Mouse (Mus musculus) liver, postnatal 0 days (tissue): ENCODE data around the gene Mylk. TPM values are rescaled to one million over a fixed set of nuclear protein-coding genes. Genes with fewer than 3 reads are reported as not detected.
A peak's percentile ranks its signal among the peaks of the same experiment; 100 is the strongest.

ENCODE experiments used
- ATAC-seq: fragments of 200-750 bp; cut with Nextera tagmentation; 2 replicates; pipeline ENCODE4 v1.8.0; 2017; ENCODE audit warnings: mild to moderate bottlenecking, moderate library complexity
- DNase-seq: peaks from one replicate; pipeline ENCODE4 v3.0.0-alpha.2; 2016
- H3K27ac ChIP-seq: fragments of 300-500 bp; sonication (generic); 2 replicates; pipeline ENCODE4 v1.5.1; 2014; ENCODE audit warnings: antibody characterized with exemption, moderate library complexity, mild to moderate bottlenecking, low read depth
- H3K27me3 ChIP-seq: fragments of 300-500 bp; sonication (generic); 2 replicates; pipeline ENCODE4 v1.6.1; 2014; ENCODE audit warnings: low read length, control low read depth, mixed read lengths; ENCODE audit not compliant: insufficient read depth
- H3K36me3 ChIP-seq: fragments of 300-500 bp; sonication (generic); replicated peaks from 2 replicates; pipeline ENCODE4 v1.6.1; 2014; ENCODE audit warnings: mild to moderate bottlenecking, control low read depth, low read length, moderate library complexity, mixed read lengths; ENCODE audit not compliant: insufficient read depth
- H3K4me1 ChIP-seq: fragments of 300-500 bp; sonication (generic); 2 replicates; pipeline ENCODE4 v1.6.1; 2014; ENCODE audit warnings: antibody characterized with exemption, mild to moderate bottlenecking, control low read depth; ENCODE audit not compliant: insufficient read depth
- H3K4me2 ChIP-seq: fragments of 300-500 bp; sonication (generic); 2 replicates; pipeline ENCODE4 v1.6.1; 2014; ENCODE audit warnings: low read depth, mild to moderate bottlenecking, low read length, moderate library complexity, mixed read lengths
- H3K4me3 ChIP-seq: fragments of 300-500 bp; sonication (generic); 2 replicates; pipeline ENCODE4 v1.5.1; 2014; ENCODE audit warnings: low read depth, low read length
- H3K9ac ChIP-seq: fragments of 300-500 bp; sonication (generic); replicated peaks from 2 replicates; pipeline ENCODE4 v1.6.1; 2014; ENCODE audit warnings: mild to moderate bottlenecking, moderate library complexity
- H3K9me3 ChIP-seq: fragments of 300-500 bp; sonication (generic); 2 replicates; pipeline ENCODE4 v1.6.1; 2016; ENCODE audit warnings: mild to moderate bottlenecking, control low read depth, low read length, mixed read lengths
- CTCF ChIP-seq: sonication (generic); IDR thresholded peaks from 2 replicates; pipeline ENCODE4 v1.5.1; 2016; ENCODE audit warnings: antibody characterized with exemption, low read depth
- EP300 ChIP-seq: IDR thresholded peaks from 2 replicates; pipeline ENCODE4 v1.6.1; 2016; ENCODE audit warnings: antibody characterized with exemption, low read depth, mild to moderate bottlenecking
- WGBS: fragments of 180-500 bp; shearing (Covaris S2); extraction: QIAGEN DNeasy Blood & Tissue Kit; methylation state at CpG from one replicate; pipeline ENCODE4 v1.1.7; 2014; ENCODE audit not compliant: insufficient replicate concordance; 5-methylcytosine and 5-hydroxymethylcytosine counted together
- polyA plus RNA-seq: library from polyadenylated mRNA; unstranded; fragments of >200 nt; fragmentation: Nextera tagmentation; extraction: Ambion mirVana; gene quantifications from 2 replicates; pipeline ENCODE4 v1.2.1, GENCODE M21; 2015

The Mylk gene
- polyA plus RNA-seq, 1 experiment from 2014 or later = 4.9 TPM

DNA sequence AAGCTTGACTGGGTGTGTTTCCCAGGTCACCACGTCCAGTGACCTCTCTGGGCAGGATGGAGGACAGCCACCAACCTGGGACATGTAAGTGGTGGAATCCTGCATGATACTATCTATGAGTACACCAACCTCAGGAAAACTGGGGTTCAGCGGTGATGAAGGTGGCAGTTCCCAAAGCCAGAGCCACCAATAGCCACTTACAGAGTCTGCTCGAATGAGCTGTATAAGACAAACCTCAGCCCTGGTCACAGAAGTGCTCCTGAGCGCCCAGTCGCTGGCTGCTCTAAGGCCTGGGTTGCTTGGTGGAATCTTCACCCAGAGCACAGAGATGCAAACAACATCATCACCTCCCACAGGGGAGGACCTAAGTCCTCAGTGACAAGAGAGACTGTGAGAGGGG, 179.3 kb downstream of the Mylk start:
- no peaks in the 10 kb centered on the region for H3K27me3 ChIP-seq
- no peaks in the 10 kb centered on the region for H3K9me3 ChIP-seq
- no peak for DNase-seq
- H3K4me3 ChIP-seq = no peak overlapping the region
- 0 out of 2 replicates have a peak overlapping the region, but pooled peaks have one; percentile 6 for H3K9ac ChIP-seq
- H3K4me2 ChIP-seq = no peak overlapping the region
- no peak for ATAC-seq
- peaks cover 2% of the 10 kb centered on the region; the same call in 1 of the 2 replicates for H3K4me1 ChIP-seq
- no peak for TF ChIP-seq CTCF
- no peak for TF ChIP-seq EP300
- no peaks in the 10 kb centered on the region for H3K36me3 ChIP-seq
- 73% methylated on average over 5 of the region's 5 CpGs for WGBS
- no peak overlapping the region for H3K27ac ChIP-seq

GRCm38 (mm10) chr16:34924937-34925618, 180.1 kb downstream of the Mylk start:
- 0 out of 2 replicates have a peak, but pooled peaks cover 4% of the 10 kb centered on the region for H3K36me3 ChIP-seq
- H3K9me3 ChIP-seq = no peaks in the 10 kb centered on the region
- peak; percentile 35 for DNase-seq
- peaks cover 2% of the 10 kb centered on the region; the same call in 1 of the 2 replicates for H3K4me1 ChIP-seq
- 0 out of 2 replicates have a peak overlapping the region, but pooled peaks have one; percentile 46 for H3K27ac ChIP-seq
- no peak overlapping the region for H3K4me2 ChIP-seq
- no peaks in the 10 kb centered on the region for H3K27me3 ChIP-seq
- TF ChIP-seq CTCF (no peak), EP300 (no peak)
- no peak for ATAC-seq
- no peak overlapping the region for H3K4me3 ChIP-seq
- H3K9ac ChIP-seq = 0 out of 2 replicates have a peak overlapping the region, but pooled peaks have one; percentile 6
- 47% methylated on average over 6 of the region's 6 CpGs for WGBS

DNA sequence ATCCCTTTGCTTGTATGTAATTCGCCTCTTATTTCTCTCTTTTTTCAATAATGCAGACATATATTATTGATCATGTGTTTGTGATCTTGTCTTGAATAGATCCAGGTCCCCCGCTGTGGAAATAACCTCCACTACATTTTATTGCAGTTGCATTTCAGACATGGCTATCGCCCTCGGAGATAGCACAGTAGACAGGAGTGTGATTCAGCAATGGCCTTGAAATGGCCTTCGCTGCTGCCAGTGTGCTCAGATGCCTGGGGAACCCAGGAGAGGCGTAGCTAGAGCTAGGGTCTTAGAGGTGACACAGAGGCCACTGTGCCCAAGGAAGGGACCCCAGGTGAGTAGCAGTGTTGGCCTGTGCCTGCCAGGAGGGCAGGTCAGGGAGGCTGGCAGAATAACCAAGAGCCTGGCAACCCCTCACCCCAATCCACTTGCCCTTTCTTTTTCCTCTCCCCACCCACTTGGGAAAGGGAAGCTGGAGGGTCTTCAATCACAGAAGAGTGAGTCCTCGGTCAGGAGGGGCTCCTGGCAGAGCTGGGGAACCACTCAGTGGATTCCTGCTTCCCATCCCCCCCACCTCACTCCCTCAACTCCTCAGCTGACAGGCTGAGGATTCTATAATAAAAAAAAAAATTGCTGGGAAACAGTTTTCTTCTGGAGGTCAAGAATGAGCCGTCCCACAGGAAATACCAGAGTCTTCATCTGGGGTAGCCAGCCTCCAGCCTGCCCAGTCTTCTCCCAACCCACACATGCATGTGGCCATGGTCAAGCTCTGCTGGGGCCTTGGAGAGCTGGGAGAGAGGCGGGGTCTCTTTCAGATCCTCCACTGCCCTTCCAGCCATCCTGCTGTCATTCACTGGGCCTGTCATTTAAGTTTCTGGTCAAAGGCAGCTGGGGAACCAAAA, 181.8 kb downstream of the Mylk start:
- TF ChIP-seq CTCF (no peak), EP300 (no peak)
- ATAC-seq (no peak), DNase-seq (no peak)
- Histone ChIP-seq H3K27ac (peak overlapping the region; percentile 55; the same call in 1 of the 2 replicates), H3K4me2 (no peak overlapping the region), H3K4me1 (peaks cover 7% of the 10 kb centered on the region; the same call in 1 of the 2 replicates), H3K27me3 (no peaks in the 10 kb centered on the region), H3K36me3 (0 out of 2 replicates have a peak, but pooled peaks cover 4% of the 10 kb centered on the region), H3K9ac (no peak overlapping the region), H3K9me3 (no peaks in the 10 kb centered on the region), H3K4me3 (no peak overlapping the region)
- 70% methylated on average over 9 of the region's 9 CpGs for WGBS

- Histone ChIP-seq H3K9ac (no peak overlapping the region), H3K27me3 (no peaks in the 10 kb centered on the region), H3K4me3 (no peak overlapping the region), H3K36me3 (0 out of 2 replicates have a peak, but pooled peaks cover 4% of the 10 kb centered on the region), H3K4me2 (no peak overlapping the region), H3K9me3 (no peaks in the 10 kb centered on the region), H3K4me1 (peaks cover 8% of the 10 kb centered on the region; the same call in 1 of the 2 replicates), H3K27ac (no peak overlapping the region)
- no peak for ATAC-seq
- DNase-seq = no peak
- TF ChIP-seq CTCF = no peak
- no peak for TF ChIP-seq EP300
- 67% methylated on average over 8 of the region's 8 CpGs for WGBS
Measured at GRCm38 (mm10) chr16:34929686-34930085, 184.7 kb downstream of the Mylk start.

DNA sequence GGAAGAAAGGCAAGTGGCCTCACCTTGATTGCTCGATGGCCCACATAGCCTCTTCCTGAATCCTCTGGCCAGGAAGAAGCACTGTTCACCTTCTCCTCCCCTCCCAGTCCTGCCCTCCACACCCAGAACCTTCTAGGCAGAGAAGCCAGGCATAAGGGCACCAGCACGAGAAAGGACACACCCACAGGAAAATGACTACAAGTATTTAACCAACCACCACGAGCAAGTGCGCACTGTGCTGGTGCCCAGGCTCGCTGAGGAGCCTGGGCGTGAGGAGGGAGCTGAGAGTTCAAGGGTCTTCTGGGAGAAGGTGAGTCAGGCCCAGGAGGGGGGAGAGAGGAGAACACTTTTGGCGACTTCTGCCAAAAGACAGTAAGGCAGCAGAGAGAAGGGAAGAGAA, 185.1 kb downstream of the Mylk start:
- Histone ChIP-seq H3K4me1 (peaks cover 8% of the 10 kb centered on the region; the same call in 1 of the 2 replicates), H3K4me3 (no peak overlapping the region), H3K9me3 (no peaks in the 10 kb centered on the region), H3K4me2 (no peak overlapping the region), H3K9ac (no peak overlapping the region), H3K36me3 (0 out of 2 replicates have a peak, but pooled peaks cover 4% of the 10 kb centered on the region), H3K27ac (no peak overlapping the region), H3K27me3 (no peaks in the 10 kb centered on the region)
- no peak for DNase-seq
- ATAC-seq = no peak
- TF ChIP-seq EP300 (no peak), CTCF (no peak)
- WGBS = 39% methylated on average over 7 of the region's 7 CpGs

- DNase-seq (no peak), ATAC-seq (no peak)
- no peak overlapping the region for H3K9ac ChIP-seq
- H3K36me3 ChIP-seq = 0 out of 2 replicates have a peak, but pooled peaks cover 4% of the 10 kb centered on the region
- no peak overlapping the region for H3K27ac ChIP-seq
- TF ChIP-seq CTCF (no peak), EP300 (no peak)
- WGBS = 32% methylated on average over 2 of the region's 2 CpGs
- H3K9me3 ChIP-seq = no peaks in the 10 kb centered on the region
- no peak overlapping the region for H3K4me3 ChIP-seq
- H3K4me1 ChIP-seq = peaks cover 8% of the 10 kb centered on the region; the same call in 1 of the 2 replicates
- H3K27me3 ChIP-seq = no peaks in the 10 kb centered on the region
- H3K4me2 ChIP-seq = no peak overlapping the region
Measured at GRCm38 (mm10) chr16:34931306-34931705, 186.3 kb downstream of the Mylk start.
